Mouse (Mus musculus) layer of hippocampus, adult 11-12 months (tissue): Measurements from ENCODE around the gene Gm10318.

Source experiments
- DNase-seq: peaks from one replicate; pipeline ENCODE4 v3.0.0; 2022; ENCODE audit warnings: low spot score

The Gm10318 gene

DNA sequence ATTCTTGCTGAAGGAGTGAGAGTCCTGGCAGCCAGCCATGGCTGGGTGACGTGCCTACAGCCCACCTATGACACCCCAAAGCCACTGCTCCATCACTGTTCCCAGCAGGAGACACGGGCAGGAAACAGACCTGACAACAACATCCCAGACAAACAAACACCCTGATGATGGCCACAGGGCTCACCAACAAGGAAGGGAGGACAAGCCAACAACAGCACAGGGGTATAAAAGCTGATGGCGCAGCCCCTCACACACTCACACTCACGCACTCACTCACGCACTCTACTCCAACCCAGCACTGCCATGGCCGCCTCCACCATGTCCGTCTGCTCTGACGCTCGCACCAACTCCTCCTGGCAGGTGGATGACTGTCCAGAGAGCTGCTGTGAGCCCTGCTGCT, at the start of gene Gm10318:
Gm10318 (plus strand) TSS at position 301 of the 400 bp plus-strand sequence.
- no peak for DNase-seq

DNA sequence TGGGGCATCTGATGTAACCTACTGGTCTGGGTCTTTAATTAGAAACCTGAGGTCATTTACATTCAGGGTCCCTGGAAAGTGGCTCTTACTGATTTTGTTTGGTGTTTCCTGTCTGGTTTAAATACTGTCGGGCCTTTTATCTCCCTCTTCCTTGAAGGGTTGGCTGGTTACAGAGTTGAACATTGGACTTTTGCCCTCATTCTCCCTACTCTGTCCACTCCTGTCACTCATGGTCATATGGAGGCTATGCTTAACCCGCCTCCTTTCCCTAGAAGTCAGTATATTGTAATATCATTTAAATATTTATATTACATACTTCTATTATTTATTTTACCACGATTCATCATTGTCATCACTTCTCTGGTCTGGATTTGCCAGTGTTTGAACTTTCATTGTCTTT, 48.6 kb upstream of the Gm10318 start:
- no peak for DNase-seq

DNA sequence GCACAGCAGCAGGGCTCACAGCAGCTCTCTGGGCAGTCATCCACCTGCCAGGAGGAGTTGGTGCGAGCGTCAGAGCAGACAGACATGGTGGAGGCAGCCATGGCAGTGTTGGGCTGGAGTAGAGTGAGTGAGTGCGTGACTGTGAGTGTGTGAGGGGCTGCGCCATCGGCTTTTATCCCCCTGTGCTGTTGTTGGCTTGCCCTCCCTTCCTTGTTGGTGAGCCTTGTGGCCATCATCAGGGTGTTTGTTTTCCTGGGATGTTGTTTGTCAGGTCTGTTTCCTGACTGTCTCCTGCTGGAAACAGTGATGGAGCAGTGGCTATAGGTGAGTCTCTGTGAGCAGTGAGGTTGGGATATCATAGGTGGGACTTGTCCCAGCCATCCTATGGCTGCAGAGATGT, 40.9 kb upstream of the Gm10318 start, which contains the start of gene Gm9507:
Gm9507 (minus strand) TSS at position 101 of the 400 bp plus-strand sequence.
- DNase-seq = no peak

DNA sequence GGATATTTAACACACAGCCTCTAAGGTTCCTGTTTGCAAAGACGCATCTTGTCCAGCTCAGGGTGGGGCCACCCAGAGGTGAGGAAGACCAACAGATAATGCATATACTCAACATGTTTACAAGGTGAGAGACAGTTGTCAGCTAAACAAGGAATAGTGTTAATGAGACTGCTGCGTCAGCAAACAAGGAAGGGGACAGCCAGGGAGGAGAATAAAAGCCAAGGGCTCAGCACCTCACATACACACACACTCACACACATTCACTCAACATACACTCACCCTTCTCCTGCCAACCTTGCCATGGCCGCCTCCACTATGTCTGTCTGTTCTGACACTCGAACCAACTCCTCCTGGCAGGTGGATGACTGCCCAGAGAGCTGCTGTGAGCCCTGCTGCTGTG, 38.3 kb upstream of the Gm10318 start, which contains the start of gene Gm2696:
Gm2696 (plus strand) TSS at position 301 of the 400 bp plus-strand sequence.
- DNase-seq = no peak

DNA sequence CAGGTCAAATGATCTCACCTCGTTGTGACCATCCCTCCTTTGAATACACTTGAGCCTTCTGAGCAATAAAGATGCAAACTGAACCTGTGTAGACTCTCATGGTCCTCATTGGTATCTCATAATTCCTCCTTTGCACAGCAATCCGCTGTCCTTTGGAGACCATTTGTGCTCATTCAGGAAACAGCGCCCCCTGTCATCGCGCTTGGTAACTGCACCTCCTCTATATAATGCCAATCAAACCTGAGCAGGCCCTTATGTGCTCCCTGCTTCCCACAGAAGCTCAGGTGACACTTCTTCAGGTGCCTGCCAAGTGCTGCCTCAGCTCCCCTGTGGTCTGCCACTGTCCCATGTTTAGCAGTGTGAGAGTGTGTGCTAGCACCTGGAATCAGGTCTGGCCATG, 37.1 kb upstream of the Gm10318 start:
- DNase-seq = no peak

DNA sequence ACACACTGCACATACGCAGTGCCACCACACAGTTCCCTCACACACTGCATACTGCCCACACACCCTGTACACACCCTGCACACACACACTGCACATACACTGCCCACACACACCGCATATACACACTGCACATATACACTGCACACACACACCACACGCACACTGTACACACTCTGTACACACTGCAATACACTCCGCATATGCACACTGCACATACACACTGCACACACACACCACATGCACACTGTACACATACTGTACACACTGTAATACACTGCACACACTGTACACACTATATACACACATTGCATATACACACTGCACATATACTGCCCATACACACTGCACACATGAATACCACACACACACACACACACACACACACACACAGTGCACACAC, 34.1 kb upstream of the Gm10318 start:
- DNase-seq = no peak

DNA sequence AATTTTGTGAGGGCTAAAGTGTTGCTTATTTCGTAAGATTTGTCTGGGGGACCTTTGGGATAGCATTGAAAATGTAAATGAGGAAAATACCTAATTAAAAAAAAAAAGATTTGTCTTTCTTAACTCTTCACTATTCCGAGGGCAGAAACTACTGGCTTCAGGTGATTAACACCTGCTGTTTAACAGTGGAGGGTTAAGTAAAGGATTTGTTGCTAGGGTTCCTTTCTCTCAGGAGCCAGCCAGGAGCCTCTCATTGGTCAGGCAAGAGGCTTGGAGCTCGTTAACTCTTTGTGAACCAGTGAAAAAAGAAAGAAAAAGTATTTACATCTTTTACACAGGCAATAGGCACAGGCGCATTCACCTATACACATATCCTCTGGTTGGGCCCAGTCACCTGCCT, 33.5 kb upstream of the Gm10318 start:
- no peak for DNase-seq

DNA sequence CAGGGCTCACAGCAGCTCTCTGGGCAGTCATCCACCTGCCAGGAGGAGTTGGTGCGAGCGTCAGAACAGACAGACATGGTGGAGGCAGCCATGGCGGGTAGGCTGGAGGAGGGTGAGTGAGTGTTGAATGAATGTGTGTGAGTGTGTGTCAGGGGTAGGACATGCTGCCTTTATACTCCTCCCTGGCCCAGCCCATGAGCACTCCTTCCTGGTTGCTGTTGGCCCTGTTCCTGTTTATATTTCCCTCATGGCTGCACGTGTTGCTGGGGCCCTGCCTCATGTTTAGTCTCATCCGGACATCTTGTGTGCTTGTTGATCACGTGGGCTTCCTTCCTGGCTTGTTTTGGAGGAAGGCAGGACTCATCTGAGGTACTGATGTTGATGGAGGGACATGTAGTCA, 25.7 kb upstream of the Gm10318 start, which contains the start of gene Krtap10-4:
Krtap10-4 (minus strand) TSS at position 145 of the 400 bp plus-strand sequence.
- no peak for DNase-seq

DNA sequence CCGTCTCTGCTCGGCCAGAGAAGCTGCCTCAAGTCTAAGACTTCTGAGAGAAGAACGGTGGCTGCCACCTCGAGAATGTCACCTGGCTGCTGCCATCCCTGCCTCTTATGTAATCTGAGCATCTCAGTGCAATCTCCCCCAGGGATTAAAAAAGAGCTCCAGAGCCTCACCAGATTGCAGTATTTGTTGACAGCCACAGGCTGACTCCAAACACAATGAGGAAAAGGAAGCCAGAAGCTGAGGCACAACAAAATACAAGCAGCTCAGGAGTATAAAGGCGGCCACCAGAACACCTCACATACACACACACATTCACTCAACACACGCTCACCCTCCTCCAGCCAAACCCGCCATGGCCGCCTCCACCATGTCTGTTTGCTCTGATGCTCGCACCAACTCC, 17.0 kb upstream of the Gm10318 start, which contains the start of gene Krtap10-10:
Krtap10-10 (plus strand) TSS at position 301 of the 400 bp plus-strand sequence.
- DNase-seq = no peak

DNA sequence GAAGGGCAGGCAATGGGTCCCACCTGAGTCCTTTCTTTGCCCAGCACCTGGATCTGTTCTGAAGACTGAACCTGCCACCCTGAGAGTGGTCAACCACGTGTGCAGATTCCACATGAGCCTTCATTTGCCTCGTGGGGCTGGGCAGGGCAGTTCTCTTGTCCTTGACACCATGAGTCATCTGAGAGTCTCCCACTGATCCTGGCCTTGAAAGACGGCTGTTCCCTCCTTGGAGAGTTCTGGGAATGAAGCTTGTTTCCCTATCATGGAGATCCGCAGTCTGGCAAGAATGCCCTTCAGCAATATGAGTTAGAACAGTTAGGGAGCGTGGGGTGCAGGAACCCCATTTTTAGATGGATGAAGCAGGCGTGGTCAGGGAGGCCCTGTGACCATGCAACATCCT, 13.7 kb upstream of the Gm10318 start:
- no peak for DNase-seq

DNA sequence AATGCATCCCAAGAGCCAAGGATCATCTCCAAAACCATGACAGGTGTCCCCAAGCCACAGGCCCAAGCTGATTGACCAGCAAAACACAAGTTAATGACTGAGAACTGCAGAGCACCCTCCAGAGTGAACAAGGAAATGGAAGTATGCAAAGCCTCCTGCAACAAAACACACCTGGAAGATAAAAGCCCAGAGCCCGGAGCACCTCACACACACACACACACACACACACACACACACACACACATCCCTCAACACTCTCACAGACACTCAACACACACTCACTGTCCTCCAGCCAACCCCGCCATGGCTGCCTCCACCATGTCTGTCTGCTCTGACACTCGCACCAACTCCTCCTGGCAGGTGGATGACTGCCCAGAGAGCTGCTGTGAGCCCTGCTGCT, 6.2 kb upstream of the Gm10318 start, which contains the start of gene Gm36176:
Gm36176 (plus strand) TSS at position 301 of the 400 bp plus-strand sequence.
- no peak for DNase-seq

DNA sequence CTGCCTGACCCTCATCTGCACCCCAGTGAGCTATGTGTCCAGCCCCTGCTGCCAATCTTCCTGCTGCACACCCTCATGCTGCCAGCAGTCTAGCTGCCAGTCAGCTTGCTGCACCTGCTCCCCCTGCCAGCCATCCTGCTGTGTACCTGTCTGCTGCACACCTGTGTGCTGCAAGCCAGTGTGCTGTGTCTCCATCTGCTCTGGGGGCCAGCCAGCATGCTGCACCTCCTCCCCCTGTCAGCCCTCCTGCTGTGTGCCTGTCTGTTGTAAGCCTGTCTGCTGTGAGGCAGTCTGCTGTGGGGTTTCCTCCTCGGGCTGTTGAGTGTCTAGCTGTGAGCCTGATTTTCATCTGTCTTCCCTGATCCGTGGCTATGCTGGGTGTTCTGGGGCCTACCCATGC, 5.7 kb upstream of the Gm10318 start:
- DNase-seq = no peak

DNA sequence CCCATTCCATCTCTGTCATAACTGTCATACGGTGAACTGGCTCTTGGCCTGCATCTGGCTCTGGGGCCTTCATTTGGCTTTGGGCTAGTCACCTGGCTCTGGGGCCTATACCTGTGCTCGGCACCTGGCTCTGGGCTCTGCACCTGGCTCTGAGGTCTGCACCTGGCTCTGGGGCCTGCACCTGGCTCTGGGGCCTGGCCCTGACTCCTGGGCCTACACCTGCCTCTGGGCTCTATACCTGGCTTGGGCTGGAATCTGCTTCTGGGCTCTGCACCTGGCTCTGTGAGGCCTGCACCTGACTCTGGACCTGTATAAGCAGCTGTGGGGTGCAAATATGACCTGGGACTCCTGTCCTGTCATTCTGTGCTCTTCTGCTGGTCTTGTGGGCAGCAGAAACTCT, 5.1 kb upstream of the Gm10318 start:
- no peak for DNase-seq

DNA sequence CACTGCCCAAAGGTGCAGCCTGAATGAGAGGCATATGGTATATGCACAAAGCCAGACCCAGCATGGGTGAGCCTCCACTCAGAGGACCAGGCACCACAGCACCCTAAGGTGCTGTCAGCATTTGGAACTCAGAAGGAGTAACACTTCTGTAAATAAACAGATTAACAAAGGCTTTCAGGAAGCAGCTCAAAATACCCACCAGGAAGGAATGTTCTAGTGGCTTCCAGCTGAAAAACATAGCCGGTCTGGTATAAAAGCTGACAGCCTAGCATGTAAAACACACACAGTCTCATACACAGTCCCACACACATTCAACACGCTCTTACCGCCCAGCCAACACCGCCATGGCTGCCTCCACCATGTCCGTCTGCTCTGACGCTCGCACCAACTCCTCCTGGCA, 9.0 kb downstream of the Gm10318 start, which contains the start of gene Gm3285:
Gm3285 (plus strand) TSS at position 301 of the 400 bp plus-strand sequence.
- DNase-seq = no peak

DNA sequence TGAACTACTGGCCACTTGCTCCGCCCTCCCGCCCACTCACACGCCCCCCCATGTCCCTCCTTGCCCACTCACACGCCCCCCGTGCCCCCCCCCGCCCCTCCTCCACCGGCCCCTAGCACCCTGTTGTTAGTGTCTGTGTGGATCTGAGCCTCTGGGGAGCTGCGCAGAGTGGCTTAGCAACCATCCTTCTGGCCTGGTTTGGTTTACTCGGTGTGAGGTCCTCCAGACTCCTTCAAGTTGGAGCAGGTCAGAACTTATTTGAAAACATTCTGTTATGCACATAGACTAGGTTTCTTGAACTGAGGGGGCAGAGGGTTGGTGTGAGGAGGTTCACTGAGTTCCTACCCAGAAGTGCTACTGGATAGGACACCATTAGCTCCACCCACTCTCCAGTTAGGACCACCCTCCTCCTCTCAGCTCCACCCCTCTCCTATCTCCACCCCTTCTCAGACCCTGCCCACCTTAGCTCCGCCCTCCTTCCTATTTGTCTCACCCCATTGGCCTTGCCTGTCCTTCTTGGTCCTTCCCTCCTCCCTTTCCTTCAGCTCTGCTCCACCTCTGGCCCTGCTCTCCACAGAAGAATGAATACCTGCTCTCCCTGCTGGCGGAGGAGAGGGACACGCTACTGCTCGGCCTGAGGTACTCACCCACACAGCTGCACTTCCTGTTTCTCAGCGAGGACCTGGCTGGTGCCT, 11.6 kb downstream of the Gm10318 start:
- DNase-seq = no peak

DNA sequence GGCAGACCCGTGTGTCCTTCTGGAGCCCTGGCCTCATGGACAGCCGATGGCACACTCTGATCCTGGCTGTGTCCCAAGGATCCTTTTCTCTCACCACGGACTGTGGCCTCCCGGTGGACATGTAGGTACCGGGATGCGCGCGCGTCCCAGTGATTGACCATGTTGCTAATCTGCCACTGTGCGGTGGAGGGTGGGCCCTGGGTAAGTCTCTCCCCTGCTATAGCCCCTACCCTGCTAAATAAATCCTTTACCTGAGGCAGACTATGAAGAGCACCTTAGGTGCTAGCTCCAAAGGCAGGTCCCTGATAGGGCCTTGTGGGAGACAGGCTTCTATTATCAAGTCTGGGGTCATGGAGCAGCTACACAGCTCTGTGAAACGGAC, 12.1 kb downstream of the Gm10318 start:
- DNase-seq = no peak

DNA sequence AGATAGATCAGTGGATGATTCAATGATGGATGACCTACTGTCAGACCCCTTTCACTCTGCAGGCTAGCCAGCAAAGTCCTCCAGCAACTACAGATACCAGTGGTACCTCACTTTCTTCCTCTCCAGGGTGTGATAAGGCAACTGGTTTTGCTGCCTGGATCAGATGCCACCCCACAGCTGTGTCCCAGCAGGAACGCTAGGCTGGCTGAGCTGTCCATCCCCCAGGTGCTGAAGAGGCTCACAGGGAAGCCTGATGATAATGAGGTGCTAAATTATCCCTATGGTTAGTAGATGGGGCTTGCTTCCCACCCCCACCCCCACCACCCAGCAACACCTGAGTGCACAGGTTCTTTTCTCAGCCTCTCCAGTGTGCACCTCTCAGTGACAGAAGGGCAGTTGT, 14.9 kb downstream of the Gm10318 start:
- no peak for DNase-seq

DNA sequence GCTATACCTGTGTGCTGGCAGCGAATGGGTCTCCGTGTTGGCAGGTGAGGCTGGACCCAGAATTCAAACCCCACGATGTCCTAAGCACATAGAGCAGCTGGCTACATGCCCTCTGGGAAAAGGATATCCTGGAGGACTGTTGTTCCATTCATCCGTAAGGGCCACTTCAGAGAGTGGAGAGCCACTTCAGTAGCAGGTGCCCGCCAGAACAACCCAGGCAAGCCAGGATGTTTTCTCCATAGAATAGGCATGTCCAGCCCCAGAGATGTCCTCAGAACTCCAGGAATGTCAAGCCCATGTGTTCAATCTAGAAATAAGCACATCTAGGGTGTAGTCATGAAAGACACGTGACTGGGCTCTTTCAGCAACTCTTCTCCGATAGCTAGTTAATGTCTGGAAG, 17.0 kb downstream of the Gm10318 start:
- no peak for DNase-seq

DNA sequence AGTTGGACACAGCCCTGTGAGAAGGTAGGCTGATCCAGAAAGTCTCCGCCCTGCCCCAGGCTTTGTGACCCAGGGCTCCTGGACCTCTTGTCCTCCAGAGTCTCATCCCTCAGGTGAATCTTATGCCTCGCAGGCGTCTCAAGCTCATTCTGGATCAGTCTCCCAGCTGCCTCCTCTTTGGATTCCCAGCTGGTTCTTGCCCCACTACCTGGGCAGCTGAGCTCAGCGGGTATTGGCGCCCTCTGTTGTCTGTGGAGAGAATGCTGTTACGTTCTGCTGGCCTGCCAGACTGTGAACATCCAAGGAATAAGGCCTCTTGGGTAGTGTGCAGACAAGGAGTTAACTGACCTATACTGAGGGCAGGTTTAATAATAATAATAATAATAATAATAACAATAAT, 26.3 kb downstream of the Gm10318 start:
- peak; percentile 28 for DNase-seq

DNA sequence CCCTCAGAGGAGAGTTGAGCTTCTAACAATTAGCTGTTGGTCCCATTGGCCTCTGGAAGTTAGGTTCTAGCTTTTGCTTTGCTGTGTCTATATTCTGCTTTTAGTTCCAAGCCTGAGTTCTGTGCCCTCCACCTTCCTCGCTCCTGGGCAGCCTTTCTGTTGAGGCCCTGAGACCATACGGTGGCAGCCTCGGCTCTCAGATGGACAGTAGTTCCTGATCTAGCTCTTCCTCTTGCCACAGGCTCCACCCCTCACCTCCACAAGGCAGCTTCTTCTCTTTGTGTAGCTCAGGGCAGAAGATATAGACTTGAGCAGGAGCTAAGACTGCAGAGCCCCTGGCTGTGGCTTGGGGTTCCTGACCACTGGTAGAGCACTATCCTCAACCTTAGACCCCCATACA, 27.6 kb downstream of the Gm10318 start:
- no peak for DNase-seq

DNA sequence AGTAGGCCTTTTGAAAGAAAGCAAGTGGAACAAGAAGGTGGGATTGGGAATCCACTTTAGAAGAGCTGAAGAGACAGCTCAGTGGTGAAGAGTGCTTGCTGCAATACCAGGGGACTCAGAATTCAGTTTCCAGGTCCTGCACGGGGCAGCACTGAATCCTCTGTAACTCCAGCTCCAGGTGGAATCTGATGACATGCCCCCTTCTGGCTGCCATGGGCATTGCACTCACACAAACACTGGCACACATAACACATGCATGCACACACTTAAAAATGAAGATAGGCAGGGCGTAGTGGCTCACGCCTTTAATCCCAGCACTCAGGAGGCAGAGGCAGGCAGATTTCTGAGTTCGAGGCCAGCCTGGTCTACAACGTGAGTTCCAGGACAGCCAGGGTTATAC, 29.9 kb downstream of the Gm10318 start:
- DNase-seq = no peak

DNA sequence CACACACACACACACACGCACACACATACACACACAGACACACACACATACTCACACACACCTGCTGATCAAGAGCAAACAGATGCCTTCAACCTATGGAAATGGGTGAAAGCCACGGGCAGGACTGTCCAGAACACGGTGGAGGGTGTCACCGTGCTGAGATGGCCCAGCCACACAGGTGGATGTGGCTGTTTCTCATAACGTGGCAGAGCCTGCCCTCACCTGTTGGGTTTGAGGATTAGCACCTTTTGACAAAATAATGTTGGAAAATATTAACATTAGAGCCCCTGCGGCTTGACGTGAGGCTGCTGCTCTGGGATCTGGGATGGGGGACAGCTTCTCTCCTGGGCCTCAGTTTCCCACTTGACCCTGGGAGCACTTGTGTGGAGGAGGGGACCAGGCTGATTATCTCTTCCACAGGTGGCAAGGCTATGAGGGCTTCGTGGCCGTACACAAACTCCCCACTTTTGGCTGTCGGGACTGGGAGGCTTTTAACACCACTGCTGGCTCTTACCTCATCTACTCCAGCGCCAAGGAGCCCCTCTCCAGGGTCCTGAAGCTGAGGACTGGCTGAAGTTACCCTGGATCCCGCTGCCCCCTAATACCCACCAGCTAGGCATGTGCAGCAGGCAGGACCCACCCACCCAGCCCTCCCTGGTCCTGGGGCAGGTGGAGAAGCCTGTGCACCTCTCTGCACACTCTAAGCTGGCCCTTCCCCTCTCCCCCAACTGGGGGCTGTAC, 33.5 kb downstream of the Gm10318 start:
- no peak for DNase-seq

DNA sequence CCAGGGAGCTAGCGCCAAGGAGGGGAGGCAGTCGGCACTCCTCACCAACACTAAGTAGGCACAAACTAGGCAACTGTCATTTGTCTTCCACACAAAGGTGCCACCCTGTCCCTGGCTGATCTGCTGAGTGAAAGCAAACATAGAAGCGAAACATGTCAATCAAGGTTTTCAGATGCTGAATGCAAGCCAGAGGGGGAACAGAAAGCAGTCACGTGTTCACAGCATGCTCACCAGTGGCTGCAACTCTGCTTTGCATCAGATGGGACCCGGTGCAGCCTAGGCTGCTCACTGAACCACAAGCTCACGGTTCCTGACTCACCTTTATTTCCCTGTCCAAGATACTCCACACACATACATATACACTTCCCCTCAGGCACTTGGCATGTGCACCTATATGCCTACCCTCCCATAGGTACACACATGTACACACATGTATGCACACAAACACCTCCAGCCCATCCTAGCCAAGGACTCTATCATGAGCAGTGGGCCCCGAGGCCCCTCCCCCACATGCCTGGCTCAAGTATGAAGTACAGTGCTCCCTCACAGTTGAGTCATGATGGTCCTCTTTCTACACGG, 38.4 kb downstream of the Gm10318 start:
- no peak for DNase-seq
